Mouse (Mus musculus) heart, postnatal 14 days (tissue): ENCODE data around the gene Dars2. TPM values are rescaled to one million over a fixed set of nuclear protein-coding genes. Genes with fewer than 3 reads are reported as not detected.
A peak's percentile ranks its signal among the peaks of the same experiment; 100 is the strongest.
"Not testable (repeated sequence)": the region's sequence is repeated elsewhere in the genome, so short reads cannot be mapped to it uniquely, and the experiment has no call there.

Experiments
- DNase-seq, 2 experiments: peaks; one replicate each; pipeline ENCODE4 v3.0.0; 2021 to 2022
- intact Hi-C: fragments of 180-260 bp; cut with DNase I; formaldehyde crosslinking; loops from one replicate; pipeline ENCODE4 v1.15.1; 2025
- total RNA-seq, 2 experiments: library from RNA; stranded (reverse); gene quantifications; 2 replicates each; pipeline ENCODE4 v1.2.3; 2021

Dars2 gene
- total RNA-seq, 2 experiments from 2014 or later: 17.4 to 17.6 TPM

- DNase-seq: no peak
- intact Hi-C loops: loop anchor here (5.0 to 10.0 kb wide), 2 partner anchors 95 to 822 kb away; partner anchors contain the start of genes Cacybp and Klhl20
Observed at GRCm38 (mm10) chr1:161037026-161037425, 33.4 kb downstream of the Dars2 start.

- intact Hi-C loops: loop anchor here (5.0 to 10.0 kb wide), 2 partner anchors 96 to 822 kb away; partner anchors contain the start of genes Cacybp and Klhl20
- no peak for DNase-seq
Observed at GRCm38 (mm10) chr1:161036411-161036841, 34.0 kb downstream of the Dars2 start.

GRCm38 (mm10) chr1:161035786-161036404, 34.6 kb downstream of the Dars2 start:
- intact Hi-C loops: loop anchor here (5.0 to 10.0 kb wide), 2 partner anchors 96 to 821 kb away; partner anchors contain the start of genes Cacybp and Klhl20
- no peak for DNase-seq

- DNase-seq: peak in 1 of 2 experiments; percentile 50
- intact Hi-C loops: loop anchor here (5.0 to 10.0 kb wide), 2 partner anchors 97 to 821 kb away; partner anchors contain the start of genes Cacybp and Klhl20
Observed at GRCm38 (mm10) chr1:161035281-161035785, 35.1 kb downstream of the Dars2 start.

- intact Hi-C loops: loop anchor here (5.0 to 10.0 kb wide), 2 partner anchors 98 to 820 kb away; partner anchors contain the start of genes Cacybp and Klhl20
- peak; percentile 97 to 98 for DNase-seq
Observed at GRCm38 (mm10) chr1:161034435-161035280, 35.8 kb downstream of the Dars2 start, which contains the start of gene Zbtb37. Zbtb37 (minus strand) TSS chr1:161034849.

GRCm38 (mm10) chr1:161033856-161034434, 36.5 kb downstream of the Dars2 start:
- intact Hi-C loops: loop anchor here (10.0 kb wide), 1 partner anchor 819 kb away; the partner anchor contains the start of gene Cacybp

GRCm38 (mm10) chr1:161032345-161032744, 38.1 kb downstream of the Dars2 start:
- intact Hi-C loops: loop anchor here (10.0 kb wide), 1 partner anchor 818 kb away; the partner anchor contains the start of gene Cacybp
- DNase-seq: no peak

More at GRCm38 (mm10) chr1:161033856-161034434, 36.5 kb downstream of the Dars2 start:
- no peak for DNase-seq

- DNase-seq: no peak
- intact Hi-C loops: loop anchor here (10.0 kb wide), 1 partner anchor 817 kb away; the partner anchor contains the start of gene Cacybp
Observed at GRCm38 (mm10) chr1:161031881-161032280, 38.6 kb downstream of the Dars2 start.

- intact Hi-C loops: loop anchor here (10.0 kb wide), 1 partner anchor 815 kb away; the partner anchor contains the start of gene Cacybp
- no peak for DNase-seq
Observed at GRCm38 (mm10) chr1:161030058-161030457, 40.4 kb downstream of the Dars2 start.

GRCm38 (mm10) chr1:161028427-161028826, 42.0 kb downstream of the Dars2 start:
- intact Hi-C loops, DNase-seq: not testable (repeated sequence)

- intact Hi-C loops: no loop called here
- no peak for DNase-seq
Observed at GRCm38 (mm10) chr1:161027196-161027595, 43.3 kb downstream of the Dars2 start.

GRCm38 (mm10) chr1:161025410-161026210, 44.8 kb downstream of the Dars2 start:
- no peak for DNase-seq
- intact Hi-C loops: no loop called here

GRCm38 (mm10) chr1:161020051-161020450, 50.4 kb downstream of the Dars2 start:
- no peak for DNase-seq
- intact Hi-C loops: no loop called here

GRCm38 (mm10) chr1:161016378-161016777, 54.1 kb downstream of the Dars2 start:
- intact Hi-C loops: no loop called here

GRCm38 (mm10) chr1:161010436-161010835, 60.0 kb downstream of the Dars2 start:
- intact Hi-C loops: no loop called here
- DNase-seq: no peak

More at GRCm38 (mm10) chr1:161016378-161016777, 54.1 kb downstream of the Dars2 start:
- DNase-seq: no peak

- no peak for DNase-seq
- intact Hi-C loops: no loop called here
Observed at GRCm38 (mm10) chr1:161008038-161008437, 62.4 kb downstream of the Dars2 start.

- intact Hi-C loops: no loop called here
- DNase-seq: no peak
Observed at GRCm38 (mm10) chr1:161006471-161006870, 64.0 kb downstream of the Dars2 start.

- intact Hi-C loops: no loop called here
- DNase-seq: no peak
Observed at GRCm38 (mm10) chr1:161005526-161005925, 64.9 kb downstream of the Dars2 start.

GRCm38 (mm10) chr1:161004942-161005341, 65.5 kb downstream of the Dars2 start:
- no peak for DNase-seq
- intact Hi-C loops: no loop called here
